Mouse (Mus musculus) MEL (cell line): ENCODE data around the gene Gm20521. TPM values are rescaled to one million over a fixed set of nuclear protein-coding genes. Genes with fewer than 3 reads are reported as not detected.

Experiments used
- DNase-seq: peaks from one replicate; pipeline ENCODE4 v3.0.0; 2011; ENCODE audit warnings: low read depth, low spot score
- H3K27ac ChIP-seq: 2 replicates; pipeline ENCODE4 v1.5.1; 2012; ENCODE audit warnings: low read depth, mild to moderate bottlenecking, control low read depth, low read length, moderate library complexity; ENCODE audit not compliant: control insufficient read depth
- H3K27me3 ChIP-seq, 2 experiments: fragments of 150-350 bp in 1 of 2; sonication (generic) in 1 of 2; 2 replicates each; pipeline ENCODE4 v1.6.1; 2012; ENCODE audit warnings: low read length in 2 of 2, mild to moderate bottlenecking in 2 of 2, improper control_type of control experiment in 1 of 2, moderate library complexity in 1 of 2; ENCODE audit not compliant: insufficient read depth in 2 of 2, control insufficient read depth in 1 of 2
- H3K36me3 ChIP-seq, 2 experiments: 2 replicates each; pipeline ENCODE4 v1.6.1; 2012 to 2014; ENCODE audit warnings: low read length in 2 of 2, improper control_type of control experiment in 1 of 2, inconsistent platforms in 1 of 2, mild to moderate bottlenecking in 1 of 2; ENCODE audit not compliant: insufficient read depth in 2 of 2, control insufficient read depth in 1 of 2
- H3K4me1 ChIP-seq, 2 experiments: fragments of 150-350 bp in 1 of 2; sonication (generic) in 1 of 2; 2 replicates each; pipeline ENCODE4 v1.6.1; 2012; ENCODE audit warnings: low read length in 2 of 2, improper control_type of control experiment in 1 of 2, mild to moderate bottlenecking in 1 of 2; ENCODE audit not compliant: insufficient read depth in 2 of 2, control insufficient read depth in 1 of 2
- H3K4me3 ChIP-seq, 2 experiments: fragments of 150-350 bp in 1 of 2; sonication (generic) in 1 of 2; 2 replicates each; pipeline ENCODE4 v1.5.1; 2012; ENCODE audit warnings: low read depth in 2 of 2, low read length in 2 of 2, mild to moderate bottlenecking in 2 of 2, moderate library complexity in 2 of 2, control low read depth in 1 of 2, improper control_type of control experiment in 1 of 2; ENCODE audit not compliant: control insufficient read depth in 1 of 2, insufficient read depth in 1 of 2
- H3K79me2 ChIP-seq: 2 replicates; pipeline ENCODE4 v1.6.1; 2012; ENCODE audit warnings: mild to moderate bottlenecking, low read length, moderate library complexity; ENCODE audit not compliant: control insufficient read depth, poor library complexity, insufficient read depth
- H3K9ac ChIP-seq: 2 replicates; pipeline ENCODE4 v1.6.1; 2012; ENCODE audit warnings: low read depth, mild to moderate bottlenecking, control low read depth, low read length, moderate library complexity; ENCODE audit not compliant: control insufficient read depth, poor library complexity, severe bottlenecking
- H3K9me3 ChIP-seq: fragments of 150-350 bp; sonication (generic); replicated peaks from 2 replicates; pipeline ENCODE4 v1.6.1; 2012; ENCODE audit warnings: mild to moderate bottlenecking, low read length, improper control_type of control experiment, moderate library complexity; ENCODE audit not compliant: insufficient read depth
- BHLHE40 ChIP-seq: IDR thresholded peaks from 2 replicates; pipeline ENCODE4 v1.6.1; 2012; ENCODE audit warnings: low read depth, mild to moderate bottlenecking, inconsistent platforms, low read length, improper control_type of control experiment, borderline replicate concordance
- CHD1 ChIP-seq: IDR thresholded peaks from 2 replicates; pipeline ENCODE4 v1.6.1; 2012; ENCODE audit warnings: low read depth, mild to moderate bottlenecking, inconsistent platforms, low read length, improper control_type of control experiment
- CHD2 ChIP-seq: IDR thresholded peaks from 2 replicates; pipeline ENCODE4 v1.6.1; 2011; ENCODE audit warnings: low read length, improper control_type of control experiment
- CTCF ChIP-seq, 3 experiments: IDR thresholded peaks in 2 of 3; conservative IDR thresholded peaks in 1 of 3; 2 replicates each; pipeline ENCODE4 v1.5.1; 2011 to 2012; ENCODE audit warnings: low read length in 3 of 3, low read depth in 2 of 3, mild to moderate bottlenecking in 2 of 3, improper control_type of control experiment in 1 of 3, inconsistent platforms in 1 of 3, mixed read lengths in 1 of 3, moderate library complexity in 1 of 3; ENCODE audit not compliant: control insufficient read depth in 1 of 3, insufficient read depth in 1 of 3, poor library complexity in 1 of 3, severe bottlenecking in 1 of 3
- E2F4 ChIP-seq: IDR thresholded peaks from 2 replicates; pipeline ENCODE4 v1.6.1; 2011; ENCODE audit warnings: low read depth, low read length, improper control_type of control experiment, borderline replicate concordance
- ETS1 ChIP-seq: IDR thresholded peaks from 2 replicates; pipeline ENCODE4 v1.6.1; 2012; ENCODE audit warnings: low read depth, mild to moderate bottlenecking, inconsistent platforms, low read length, improper control_type of control experiment, moderate library complexity
- HCFC1 ChIP-seq: IDR thresholded peaks from 2 replicates; pipeline ENCODE4 v1.6.1; 2012; ENCODE audit warnings: low read depth, mild to moderate bottlenecking, inconsistent platforms, low read length, improper control_type of control experiment, moderate library complexity
- KAT2A ChIP-seq: conservative IDR thresholded peaks from 2 replicates; pipeline ENCODE4 v1.6.1; 2012; ENCODE audit warnings: low read depth, low read length, improper control_type of control experiment, inconsistent platforms
- MAZ ChIP-seq: IDR thresholded peaks from 2 replicates; pipeline ENCODE4 v1.6.1; 2012; ENCODE audit warnings: low read depth, mild to moderate bottlenecking, inconsistent platforms, low read length, improper control_type of control experiment
- MEF2A ChIP-seq: IDR thresholded peaks from 2 replicates; pipeline ENCODE4 v1.6.1; 2014; ENCODE audit warnings: low read depth, mild to moderate bottlenecking, inconsistent platforms, low read length, improper control_type of control experiment; ENCODE audit not compliant: poor library complexity, insufficient replicate concordance, severe bottlenecking; ENCODE audit errors: extremely low read depth
- MXI1 ChIP-seq: IDR thresholded peaks from 2 replicates; pipeline ENCODE4 v1.6.1; 2011; ENCODE audit warnings: mild to moderate bottlenecking, low read depth, low read length, improper control_type of control experiment
- MYC ChIP-seq: IDR thresholded peaks from 2 replicates; pipeline ENCODE4 v1.6.1; 2011; ENCODE audit warnings: low read depth, mild to moderate bottlenecking, low read length, improper control_type of control experiment, moderate library complexity
- NRF1 ChIP-seq: IDR thresholded peaks from 2 replicates; pipeline ENCODE4 v1.6.1; 2014; ENCODE audit warnings: low read depth, mild to moderate bottlenecking, inconsistent platforms, low read length, improper control_type of control experiment, moderate library complexity; ENCODE audit not compliant: poor library complexity, insufficient read depth, severe bottlenecking
- POLR2A ChIP-seq, 2 experiments: IDR thresholded peaks; 2 replicates each; pipeline ENCODE4 v1.6.1; 2011 to 2012; ENCODE audit warnings: low read length in 2 of 2, mild to moderate bottlenecking in 2 of 2, control low read depth in 1 of 2, improper control_type of control experiment in 1 of 2, low read depth in 1 of 2, moderate library complexity in 1 of 2; ENCODE audit not compliant: control insufficient read depth in 1 of 2, insufficient read depth in 1 of 2, poor library complexity in 1 of 2
- POLR2AphosphoS5 ChIP-seq: IDR thresholded peaks from 2 replicates; pipeline ENCODE4 v1.6.1; 2012; ENCODE audit warnings: low read depth, borderline replicate concordance, mild to moderate bottlenecking, inconsistent platforms, low read length, moderate library complexity, mixed read lengths
- RAD21 ChIP-seq: IDR thresholded peaks from 2 replicates; pipeline ENCODE4 v1.6.1; 2011; ENCODE audit warnings: mild to moderate bottlenecking, low read depth, low read length, improper control_type of control experiment
- RCOR1 ChIP-seq: IDR thresholded peaks from 2 replicates; pipeline ENCODE4 v1.6.1; 2012; ENCODE audit warnings: low read depth, mild to moderate bottlenecking, inconsistent platforms, low read length, improper control_type of control experiment
- SIN3A ChIP-seq: IDR thresholded peaks from 2 replicates; pipeline ENCODE4 v1.6.1; 2012; ENCODE audit warnings: low read length, improper control_type of control experiment, inconsistent platforms
- SMC3 ChIP-seq: IDR thresholded peaks from 2 replicates; pipeline ENCODE4 v1.6.1; 2011; ENCODE audit warnings: low read depth, low read length, improper control_type of control experiment
- TAL1 ChIP-seq: IDR thresholded peaks from 2 replicates; pipeline ENCODE4 v1.6.1; 2012; ENCODE audit warnings: mild to moderate bottlenecking, inconsistent platforms, low read length, moderate library complexity, mixed read lengths
- TBP ChIP-seq: IDR thresholded peaks from 2 replicates; pipeline ENCODE4 v1.8.0; 2011; ENCODE audit warnings: low read depth, low read length, improper control_type of control experiment
- USF1 ChIP-seq: IDR thresholded peaks from 2 replicates; pipeline ENCODE4 v1.6.1; 2014; ENCODE audit warnings: low read depth, mild to moderate bottlenecking, inconsistent platforms, low read length, improper control_type of control experiment, moderate library complexity
- ZC3H11A ChIP-seq: IDR thresholded peaks from 2 replicates; pipeline ENCODE4 v1.6.1; 2012; ENCODE audit warnings: low read depth, mild to moderate bottlenecking, inconsistent platforms, low read length, improper control_type of control experiment
- ZKSCAN1 ChIP-seq: IDR thresholded peaks from 2 replicates; pipeline ENCODE4 v1.6.1; 2012; ENCODE audit warnings: low read depth, mild to moderate bottlenecking, inconsistent platforms, low read length, improper control_type of control experiment, moderate library complexity
- ZMIZ1 ChIP-seq: IDR thresholded peaks from 2 replicates; pipeline ENCODE4 v1.6.1; 2012; ENCODE audit warnings: low read depth, mild to moderate bottlenecking, inconsistent platforms, low read length, improper control_type of control experiment, moderate library complexity
- polyA plus RNA-seq, 2 experiments: library from polyadenylated mRNA; stranded (reverse) in 1 of 2; unstranded in 1 of 2; fragments of >175 nt in 1 of 2; fragments of >200 nt in 1 of 2; gene quantifications; 2 replicates each; pipeline versions ENCODE4 v1.2.1 to v1.2.4; 2012; ENCODE audit warnings: low replicate concordance in 2 of 2, low read depth in 1 of 2; ENCODE audit not compliant: insufficient read length in 2 of 2, insufficient read depth in 1 of 2, missing spikeins in 1 of 2
- total RNA-seq: library from RNA; depleted of rRNA; stranded (reverse); fragments of 300-350 nt; gene quantifications from 2 replicates; pipeline ENCODE4 v1.2.3, GENCODE M21; 2012

The Gm20521 gene
- total and polyA plus RNA-seq, 3 experiments: 0.58 to 3.4 TPM; not detected in 1

GRCm38 (mm10) chr14:54929801-54930200 lies 46.6 kb downstream of the Gm20521 start:
- H3K79me2 ChIP-seq: no peaks in the 10 kb centered on the region
- DNase-seq: no peak
- H3K4me3 ChIP-seq: no peak overlapping the region
- no peak overlapping the region for H3K27ac ChIP-seq
- H3K9me3 ChIP-seq: no peaks in the 10 kb centered on the region
- H3K36me3 ChIP-seq: no peaks in the 10 kb centered on the region
- H3K4me1 ChIP-seq: peaks cover 2 to 4% of the 10 kb centered on the region in 2 experiments; a peak in 3 of 4 replicates
- no peak overlapping the region for H3K9ac ChIP-seq
- peaks cover 0 to 3% of the 10 kb centered on the region in 2 experiments for H3K27me3 ChIP-seq
- no peak for TF ChIP-seq MEF2A
- TF ChIP-seq CTCF (IDR thresholded peaks at IDR 0.05 in 2 of 3, conservative IDR thresholded peaks at IDR 0.05 in 1 of 3; ENCODE audit: control insufficient read depth in 1 of 3, insufficient read depth in 1 of 3, low read depth in 2 of 3, low read length in 3 of 3, poor library complexity in 1 of 3, severe bottlenecking in 1 of 3): no peak
- TF ChIP-seq MYC: no peak
- no peak for TF ChIP-seq ETS1
- TF ChIP-seq BHLHE40: no peak
- TF ChIP-seq ZMIZ1: no peak
- TF ChIP-seq RCOR1: no peak
- TF ChIP-seq SMC3: no peak
- TF ChIP-seq TBP: no peak
- TF ChIP-seq TAL1: no peak
- no peak for TF ChIP-seq MXI1
- no peak for TF ChIP-seq HCFC1
- no peak for TF ChIP-seq USF1
- TF ChIP-seq NRF1: no peak
- no peak for TF ChIP-seq POLR2A (IDR thresholded peaks at IDR 0.05; ENCODE audit: control insufficient read depth in 1 of 2, insufficient read depth in 1 of 2, low read depth in 1 of 2, low read length in 2 of 2, poor library complexity in 1 of 2)
- no peak for TF ChIP-seq SIN3A
- no peak for TF ChIP-seq CHD1
- no peak for TF ChIP-seq KAT2A
- no peak for TF ChIP-seq E2F4
- TF ChIP-seq ZKSCAN1: no peak
- TF ChIP-seq, all 39 proteins: peak for 0

- Histone ChIP-seq H3K4me1 (no peaks in the 10 kb centered on the region), H3K27ac (no peak overlapping the region), H3K4me3 (no peak overlapping the region), H3K9me3 (no peaks in the 10 kb centered on the region), H3K79me2 (no peaks in the 10 kb centered on the region), H3K9ac (no peak overlapping the region), H3K27me3 (peaks cover 0 to 5% of the 10 kb centered on the region in 2 experiments), H3K36me3 (no peaks in the 10 kb centered on the region)
- no peak for DNase-seq
- TF ChIP-seq POLR2A (IDR thresholded peaks at IDR 0.05; ENCODE audit: control insufficient read depth in 1 of 2, insufficient read depth in 1 of 2, low read depth in 1 of 2, low read length in 2 of 2, poor library complexity in 1 of 2) (no peak), RAD21 (no peak), RCOR1 (no peak), USF1 (no peak), SIN3A (no peak), MAZ (no peak), TAL1 (no peak), ZKSCAN1 (no peak), POLR2AphosphoS5 (no peak), E2F4 (no peak), ZC3H11A (no peak), CHD2 (no peak), HCFC1 (no peak), SMC3 (no peak)
Observed at GRCm38 (mm10) chr14:54930431-54930830, 47.2 kb downstream of the Gm20521 start.
